Mouse (Mus musculus) heart, adult 8-10 months (tissue): ENCODE results near the gene Ccnt1. TPM values are rescaled to one million over a fixed set of nuclear protein-coding genes. Genes with fewer than 3 reads are reported as not detected.

ENCODE experiments used
- DNase-seq: peaks from one replicate; pipeline ENCODE4 v3.0.0; 2022; ENCODE audit warnings: low spot score
- total RNA-seq, 4 experiments: library from RNA; stranded (reverse); gene quantifications; 2 replicates each; pipeline ENCODE4 v1.2.4; 2022

The Ccnt1 gene
- total RNA-seq = 10 to 100 TPM; 26.7 to 34.8 (median 30.0) TPM

GRCm38 (mm10) chr15:98570873-98571538, at the start of gene Ccnt1, which contains the start of gene 4930415O20Rik:
Ccnt1 (minus strand) TSS chr15:98570923.
4930415O20Rik (plus strand) TSS chr15:98571004.
- DNase-seq = no peak

- DNase-seq = peak; percentile 86
These were observed 46.4 kb upstream of the Ccnt1 start for GRCm38 (mm10) chr15:98617176-98617537.

GRCm38 (mm10) chr15:98616362-98617175, 45.8 kb upstream of the Ccnt1 start:
- DNase-seq = no peak

GRCm38 (mm10) chr15:98615751-98616150, 45.0 kb upstream of the Ccnt1 start:
- no peak for DNase-seq

GRCm38 (mm10) chr15:98614971-98615370, 44.2 kb upstream of the Ccnt1 start:
- DNase-seq = no peak

GRCm38 (mm10) chr15:98614551-98614950, 43.8 kb upstream of the Ccnt1 start:
- no peak for DNase-seq

GRCm38 (mm10) chr15:98612229-98612628, 41.5 kb upstream of the Ccnt1 start:
- no peak for DNase-seq

- no peak for DNase-seq
These were observed 39.5 kb upstream of the Ccnt1 start for GRCm38 (mm10) chr15:98610131-98610633.

- peak; percentile 76 for DNase-seq
These were observed 38.8 kb upstream of the Ccnt1 start, which contains the start of gene Adcy6 for GRCm38 (mm10) chr15:98609331-98610130. Adcy6 (minus strand) TSS chr15:98610076.

GRCm38 (mm10) chr15:98608784-98609250, 38.1 kb upstream of the Ccnt1 start:
- no peak for DNase-seq

- DNase-seq = peak; percentile 63
These were observed 37.5 kb upstream of the Ccnt1 start for GRCm38 (mm10) chr15:98608058-98608783.

- DNase-seq = peak; percentile 92
These were observed 36.8 kb upstream of the Ccnt1 start for GRCm38 (mm10) chr15:98607557-98607956.

GRCm38 (mm10) chr15:98606739-98607138, 36.0 kb upstream of the Ccnt1 start:
- no peak for DNase-seq

GRCm38 (mm10) chr15:98606051-98606536, 35.4 kb upstream of the Ccnt1 start:
- peak; percentile 62 for DNase-seq

- no peak for DNase-seq
These were observed 33.4 kb upstream of the Ccnt1 start for GRCm38 (mm10) chr15:98604041-98604575.

GRCm38 (mm10) chr15:98602921-98603458, 32.3 kb upstream of the Ccnt1 start:
- DNase-seq = no peak

- DNase-seq = peak; percentile 82
These were observed 31.6 kb upstream of the Ccnt1 start for GRCm38 (mm10) chr15:98602191-98602881.

GRCm38 (mm10) chr15:98601832-98602190, 31.1 kb upstream of the Ccnt1 start:
- DNase-seq = no peak

- DNase-seq = no peak
These were observed 29.4 kb upstream of the Ccnt1 start for GRCm38 (mm10) chr15:98600036-98600709.
